Mouse (Mus musculus) heart, embryonic 12.5 days (tissue): ENCODE measurements at regions not wholly inside any gene's neighbourhood (a gene's known extent, or its start where the extent isn't known, plus 50 kb on each side); places are given as distances from the start of the nearest gene placed in this dataset.

Source experiments
- ATAC-seq: fragments of 200-750 bp; cut with Nextera tagmentation; 2 replicates; pipeline ENCODE4 v1.8.0; 2017; ENCODE audit warnings: moderate TSS enrichment, moderate library complexity; ENCODE audit not compliant: insufficient number of reproducible peaks, low FRiP score
- H3K27ac ChIP-seq: fragments of 300-500 bp; sonication (generic); 2 replicates; pipeline ENCODE4 v1.5.1; 2016; ENCODE audit warnings: mild to moderate bottlenecking, moderate library complexity; ENCODE audit not compliant: poor library complexity, severe bottlenecking
- H3K27me3 ChIP-seq: fragments of 300-500 bp; sonication (generic); replicated peaks from 2 replicates; pipeline ENCODE4 v1.6.1; 2016; ENCODE audit warnings: mild to moderate bottlenecking, moderate library complexity
- H3K36me3 ChIP-seq: fragments of 300-500 bp; sonication (generic); 2 replicates; pipeline ENCODE4 v1.6.1; 2016; ENCODE audit warnings: mild to moderate bottlenecking, moderate library complexity
- H3K4me1 ChIP-seq: fragments of 300-500 bp; sonication (generic); replicated peaks from 2 replicates; pipeline ENCODE4 v1.6.1; 2016; ENCODE audit warnings: mild to moderate bottlenecking
- H3K4me2 ChIP-seq: fragments of 300-500 bp; sonication (generic); 2 replicates; pipeline ENCODE4 v1.6.1; 2016; ENCODE audit warnings: mild to moderate bottlenecking, moderate library complexity
- H3K4me3 ChIP-seq: fragments of 300-500 bp; sonication (generic); 2 replicates; pipeline ENCODE4 v1.5.1; 2016; ENCODE audit warnings: mild to moderate bottlenecking
- H3K9ac ChIP-seq: fragments of 300-500 bp; sonication (generic); 2 replicates; pipeline ENCODE4 v1.6.1; 2016; ENCODE audit warnings: mild to moderate bottlenecking, moderate library complexity
- H3K9me3 ChIP-seq: fragments of 300-500 bp; sonication (generic); replicated peaks from 2 replicates; pipeline ENCODE4 v1.6.1; 2016; ENCODE audit warnings: mild to moderate bottlenecking, moderate library complexity
- WGBS: fragments of 180-500 bp; shearing (Covaris S2); methylation state at CpG from one replicate; pipeline ENCODE4 v1.1.7; 2016; 5-methylcytosine and 5-hydroxymethylcytosine counted together

GRCm38 (mm10) chr12:95239158-95239779 lies 452.8 kb upstream of the Flrt2 start:
- no peaks in the 10 kb centered on the region for H3K36me3 ChIP-seq
- no peak for ATAC-seq
- no peak overlapping the region for H3K27ac ChIP-seq
- H3K27me3 ChIP-seq, result no peaks in the 10 kb centered on the region
- H3K4me2 ChIP-seq, result no peak overlapping the region
- H3K9ac ChIP-seq, result no peak overlapping the region
- H3K4me1 ChIP-seq, result no peaks in the 10 kb centered on the region
- H3K4me3 ChIP-seq, result no peak overlapping the region
- 6% methylated on average over 3 of the region's 3 CpGs for WGBS
- H3K9me3 ChIP-seq, result no peaks in the 10 kb centered on the region

- no peak overlapping the region for H3K4me3 ChIP-seq
- H3K36me3 ChIP-seq, result no peaks in the 10 kb centered on the region
- H3K9ac ChIP-seq, result no peak overlapping the region
- H3K27me3 ChIP-seq, result no peaks in the 10 kb centered on the region
- WGBS, result 64% methylated on average over 3 of the region's 3 CpGs
- H3K4me2 ChIP-seq, result no peak overlapping the region
- no peak overlapping the region for H3K27ac ChIP-seq
- H3K9me3 ChIP-seq, result 0 out of 2 replicates have a peak, but pooled peaks cover 4% of the 10 kb centered on the region
- no peak for ATAC-seq
- no peaks in the 10 kb centered on the region for H3K4me1 ChIP-seq
Observed at GRCm38 (mm10) chr12:95267187-95267586, 424.8 kb upstream of the Flrt2 start.

GRCm38 (mm10) chr12:95305386-95305785 lies 386.6 kb upstream of the Flrt2 start:
- Histone ChIP-seq H3K36me3 (no peaks in the 10 kb centered on the region), H3K4me3 (no peak overlapping the region), H3K27me3 (no peaks in the 10 kb centered on the region), H3K4me1 (no peaks in the 10 kb centered on the region), H3K4me2 (no peak overlapping the region), H3K9ac (no peak overlapping the region), H3K9me3 (no peaks in the 10 kb centered on the region), H3K27ac (no peak overlapping the region)
- 42% methylated on average over 2 of the region's 2 CpGs for WGBS
- no peak for ATAC-seq

GRCm38 (mm10) chr12:95315151-95315750 lies 376.8 kb upstream of the Flrt2 start:
- no peak for ATAC-seq
- 82% methylated on average over 2 of the region's 2 CpGs for WGBS
- no peaks in the 10 kb centered on the region for H3K4me1 ChIP-seq
- H3K9ac ChIP-seq, result no peak overlapping the region
- no peaks in the 10 kb centered on the region for H3K27me3 ChIP-seq
- H3K4me2 ChIP-seq, result no peak overlapping the region
- H3K4me3 ChIP-seq, result no peak overlapping the region
- H3K9me3 ChIP-seq, result no peaks in the 10 kb centered on the region
- no peaks in the 10 kb centered on the region for H3K36me3 ChIP-seq
- H3K27ac ChIP-seq, result no peak overlapping the region

- WGBS, result 56% methylated on average over 1 of the region's 1 CpGs
- no peak overlapping the region for H3K4me3 ChIP-seq
- no peaks in the 10 kb centered on the region for H3K4me1 ChIP-seq
- no peak overlapping the region for H3K4me2 ChIP-seq
- H3K36me3 ChIP-seq, result no peaks in the 10 kb centered on the region
- no peak for ATAC-seq
- no peak overlapping the region for H3K9ac ChIP-seq
- no peak overlapping the region for H3K27ac ChIP-seq
- H3K27me3 ChIP-seq, result no peaks in the 10 kb centered on the region
- H3K9me3 ChIP-seq, result no peaks in the 10 kb centered on the region
Observed at GRCm38 (mm10) chr12:95316820-95317219, 375.2 kb upstream of the Flrt2 start.

GRCm38 (mm10) chr12:95321693-95322092 lies 370.3 kb upstream of the Flrt2 start:
- no peaks in the 10 kb centered on the region for H3K36me3 ChIP-seq
- H3K27me3 ChIP-seq, result no peaks in the 10 kb centered on the region
- H3K9me3 ChIP-seq, result no peaks in the 10 kb centered on the region
- WGBS, result 80% methylated on average over 3 of the region's 3 CpGs
- no peak for ATAC-seq
- no peak overlapping the region for H3K4me2 ChIP-seq
- no peaks in the 10 kb centered on the region for H3K4me1 ChIP-seq
- H3K9ac ChIP-seq, result no peak overlapping the region
- H3K27ac ChIP-seq, result no peak overlapping the region
- no peak overlapping the region for H3K4me3 ChIP-seq

- Histone ChIP-seq H3K27me3 (no peaks in the 10 kb centered on the region), H3K4me3 (no peak overlapping the region), H3K4me1 (no peaks in the 10 kb centered on the region), H3K27ac (no peak overlapping the region), H3K9ac (no peak overlapping the region), H3K9me3 (no peaks in the 10 kb centered on the region), H3K36me3 (no peaks in the 10 kb centered on the region), H3K4me2 (no peak overlapping the region)
- no peak for ATAC-seq
- WGBS, result 63% methylated on average over 1 of the region's 1 CpGs
Observed at GRCm38 (mm10) chr12:95329666-95330065, 362.4 kb upstream of the Flrt2 start.

- no peaks in the 10 kb centered on the region for H3K4me1 ChIP-seq
- no peak overlapping the region for H3K27ac ChIP-seq
- WGBS, result 84% methylated on average over 5 of the region's 5 CpGs
- H3K4me2 ChIP-seq, result no peak overlapping the region
- H3K9ac ChIP-seq, result no peak overlapping the region
- H3K36me3 ChIP-seq, result no peaks in the 10 kb centered on the region
- no peaks in the 10 kb centered on the region for H3K27me3 ChIP-seq
- no peaks in the 10 kb centered on the region for H3K9me3 ChIP-seq
- no peak for ATAC-seq
- H3K4me3 ChIP-seq, result no peak overlapping the region
Observed at GRCm38 (mm10) chr12:95347786-95348185, 344.2 kb upstream of the Flrt2 start.

- Histone ChIP-seq H3K9ac (no peak overlapping the region), H3K4me3 (no peak overlapping the region), H3K27me3 (no peaks in the 10 kb centered on the region), H3K4me2 (no peak overlapping the region), H3K4me1 (no peaks in the 10 kb centered on the region), H3K27ac (no peak overlapping the region), H3K9me3 (no peaks in the 10 kb centered on the region), H3K36me3 (no peaks in the 10 kb centered on the region)
- 59% methylated on average over 6 of the region's 6 CpGs for WGBS
- no peak for ATAC-seq
Observed at GRCm38 (mm10) chr12:95355151-95355550, 336.9 kb upstream of the Flrt2 start.

- Histone ChIP-seq H3K9me3 (no peaks in the 10 kb centered on the region), H3K27ac (no peak overlapping the region), H3K36me3 (no peaks in the 10 kb centered on the region), H3K9ac (no peak overlapping the region), H3K27me3 (no peaks in the 10 kb centered on the region), H3K4me1 (no peaks in the 10 kb centered on the region), H3K4me3 (no peak overlapping the region), H3K4me2 (no peak overlapping the region)
- ATAC-seq, result no peak
- 43% methylated on average over 3 of the region's 3 CpGs for WGBS
Observed at GRCm38 (mm10) chr12:95384248-95384964, 307.6 kb upstream of the Flrt2 start.

GRCm38 (mm10) chr12:95385688-95386087 lies 306.3 kb upstream of the Flrt2 start:
- no peak overlapping the region for H3K4me2 ChIP-seq
- H3K27me3 ChIP-seq, result no peaks in the 10 kb centered on the region
- ATAC-seq, result no peak
- H3K4me3 ChIP-seq, result no peak overlapping the region
- no peaks in the 10 kb centered on the region for H3K4me1 ChIP-seq
- H3K27ac ChIP-seq, result no peak overlapping the region
- no peaks in the 10 kb centered on the region for H3K36me3 ChIP-seq
- 72% methylated on average over 3 of the region's 3 CpGs for WGBS
- H3K9ac ChIP-seq, result no peak overlapping the region
- H3K9me3 ChIP-seq, result no peaks in the 10 kb centered on the region
